Mouse (Mus musculus): ENCODE measurements at regions not wholly inside any gene's neighbourhood (a gene's known extent, or its start where the extent isn't known, plus 50 kb on each side); places are given as distances from the start of the nearest gene placed in this dataset.

DNA sequence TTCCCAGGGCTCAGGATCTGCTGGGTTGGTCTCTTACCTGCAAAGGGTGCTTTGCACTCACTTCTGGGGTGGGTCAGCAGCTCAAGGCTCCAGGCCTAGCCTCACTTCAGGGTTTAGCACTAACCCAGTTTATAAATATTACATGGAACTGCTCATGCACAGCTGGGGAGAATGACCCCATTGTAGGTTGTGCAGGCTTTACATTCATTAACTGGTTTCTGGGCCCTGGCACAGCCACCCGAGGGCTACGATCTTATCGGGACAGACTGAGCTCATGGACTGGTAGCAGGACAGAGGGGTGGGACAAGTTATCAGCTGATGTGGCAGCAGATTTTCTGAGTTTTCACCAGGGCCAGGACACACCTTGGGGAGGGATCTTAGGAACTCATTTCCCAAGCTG is 59.4 kb upstream of the Shh start:
- DNase-seq = no peak

DNA sequence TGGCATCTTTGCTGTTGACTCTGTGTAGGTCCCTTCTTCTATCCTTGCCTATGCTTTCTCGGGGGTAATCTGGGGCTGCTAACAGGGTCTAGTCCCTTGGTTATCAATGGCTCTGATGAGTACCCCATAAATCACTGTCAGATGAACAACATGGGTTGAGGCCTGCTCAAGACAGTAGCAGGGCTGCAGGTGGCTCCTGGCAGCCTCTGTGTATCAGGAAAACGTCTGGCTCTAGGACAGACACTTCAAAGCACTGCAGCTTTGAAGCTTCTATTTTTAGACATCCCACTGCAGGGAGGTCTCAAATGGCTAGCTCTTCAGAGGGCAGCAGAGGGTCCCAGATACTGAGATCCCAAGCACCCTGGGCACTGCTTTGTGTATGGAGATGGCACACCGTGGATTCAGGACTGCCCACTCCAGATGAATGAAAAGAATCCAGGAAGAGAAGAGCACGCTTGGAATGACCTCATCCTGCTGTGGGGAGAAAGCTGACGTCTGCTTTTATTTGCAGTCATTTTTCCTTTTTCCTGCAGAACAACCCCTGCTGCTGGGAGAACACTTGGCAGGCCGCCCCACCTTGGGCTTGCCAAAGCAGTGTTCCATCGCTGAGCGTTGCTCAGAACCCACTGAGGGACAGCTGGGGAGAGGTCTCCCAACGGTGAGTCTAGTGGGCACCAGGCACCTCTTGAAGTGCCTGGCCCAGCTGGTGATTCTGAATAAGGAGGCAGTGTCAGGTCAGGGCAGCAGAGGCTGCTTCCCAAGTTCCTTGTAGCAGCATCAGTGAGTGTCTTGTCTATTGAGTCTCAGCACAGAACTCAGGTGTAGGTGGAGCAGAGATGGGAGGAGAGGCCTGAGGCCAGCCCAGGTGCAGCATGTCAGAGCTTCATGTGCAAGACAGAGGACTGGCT is 54.0 kb upstream of the Shh start:
- peak; percentile 66 for DNase-seq

DNA sequence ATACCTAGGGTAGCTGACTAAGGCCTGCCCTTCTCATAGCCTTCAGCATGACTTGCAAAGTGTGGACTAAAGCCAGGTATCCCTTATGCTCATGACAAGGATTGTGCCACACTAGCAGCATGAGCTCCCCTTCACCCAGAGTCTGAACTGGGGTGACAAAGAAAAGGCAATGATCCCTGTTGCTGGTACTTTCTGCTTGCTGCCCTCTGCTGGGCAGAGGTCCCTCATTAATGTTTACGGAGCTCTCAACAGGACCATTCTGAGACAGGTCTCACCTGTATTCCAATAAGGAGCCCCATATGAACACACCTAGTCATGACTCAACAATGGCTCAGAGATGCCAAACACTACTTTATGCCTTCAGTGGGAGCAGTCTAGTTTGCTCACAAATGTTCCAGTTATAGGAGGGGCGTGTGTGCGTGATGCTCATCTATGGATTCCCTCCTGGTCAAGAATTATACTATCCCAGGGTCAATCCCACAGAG is 52.0 kb upstream of the Shh start:
- no peak for DNase-seq

All from cerebellum, adult 11 months (tissue).